Mouse (Mus musculus): Measurements from ENCODE around the gene Trim44. TPM values are rescaled to one million over a fixed set of nuclear protein-coding genes. Genes with fewer than 3 reads are reported as not detected.

The Trim44 gene
- polyA plus RNA-seq, 2 experiments, result 4.8 to 11.3 TPM

DNA sequence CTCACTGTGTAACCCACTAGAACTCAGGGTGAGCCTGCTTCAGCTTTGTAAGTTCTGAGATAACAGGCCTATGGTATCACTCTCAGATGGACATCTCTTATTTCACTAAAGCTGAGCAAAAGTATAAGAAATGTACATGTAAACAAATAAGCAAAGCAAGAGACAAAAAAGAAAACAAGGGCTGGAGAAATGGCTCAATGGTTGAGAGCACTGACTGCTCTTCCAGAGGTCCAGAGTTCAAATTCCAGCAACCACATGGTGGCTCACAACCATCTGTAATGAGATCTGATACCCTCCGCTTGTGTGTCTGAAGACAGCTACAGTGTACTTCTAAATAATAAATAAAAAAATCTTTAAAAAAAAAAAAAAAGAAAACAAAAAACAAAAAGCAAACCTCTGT is 29.2 kb downstream of the Trim44 start:
- Histone ChIP-seq H3K4me3 (ENCODE audit: insufficient read depth in 1 of 2, low read depth in 2 of 2, low read length in 2 of 2) (no peak overlapping the region), H3K27me3 (ENCODE audit: control insufficient read depth, insufficient read depth, low read length) (no peaks in the 10 kb centered on the region), H3K4me2 (ENCODE audit: low read depth) (no peak overlapping the region), H3K9me3 (ENCODE audit: control insufficient read depth, low read length) (no peaks in the 10 kb centered on the region), H3K27ac (no peak overlapping the region), H3K9ac (replicated peaks) (no peak overlapping the region), H3K4me1 (replicated peaks; ENCODE audit: control insufficient read depth in 2 of 2, insufficient read depth in 2 of 2, low read length in 1 of 2) (no peaks in the 10 kb centered on the region; a peak in 3 of 4 replicates), H3K36me3 (replicated peaks; ENCODE audit: control insufficient read depth, insufficient read depth, low read depth) (no peaks in the 10 kb centered on the region)
- no peak for ATAC-seq (ENCODE audit: insufficient read depth)
- 56% methylated on average over 1 of the region's 1 CpGs for WGBS (ENCODE audit: insufficient replicate concordance)
- TF ChIP-seq CTCF (IDR thresholded peaks at IDR 0.05; ENCODE audit: low read depth), result no peak
- no peak for TF ChIP-seq EP300 (IDR thresholded peaks at IDR 0.05; ENCODE audit: low read depth)
- no peak for DNase-seq (ENCODE audit: low read depth in 3 of 3, low spot score in 3 of 3)

DNA sequence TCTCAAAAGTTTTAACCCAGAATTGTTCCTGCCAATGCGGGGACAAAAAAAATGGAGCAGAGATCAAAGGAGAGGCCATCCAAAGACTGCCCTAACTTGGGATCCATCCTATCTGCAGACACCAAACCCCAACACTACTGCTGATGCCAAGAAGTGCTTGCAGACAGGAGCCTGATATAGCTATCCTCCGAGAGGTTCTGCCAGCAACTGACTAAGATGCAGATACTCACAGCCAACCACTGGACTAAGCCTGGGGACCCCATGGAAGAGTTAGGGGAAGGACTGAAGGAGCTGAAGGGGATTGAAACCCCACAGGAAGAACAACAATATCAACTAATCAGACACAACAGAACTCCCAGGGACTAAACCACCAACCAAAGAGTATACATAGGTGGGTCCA is 30.3 kb downstream of the Trim44 start:
- ATAC-seq (ENCODE audit: insufficient read depth) (no peak), DNase-seq (ENCODE audit: low read depth in 3 of 3, low spot score in 3 of 3) (no peak)
- no peak overlapping the region for H3K4me2 ChIP-seq (ENCODE audit: low read depth)
- WGBS (ENCODE audit: insufficient replicate concordance), result 81% methylated on average over 2 of the region's 2 CpGs
- no peak overlapping the region for H3K4me3 ChIP-seq (ENCODE audit: insufficient read depth in 1 of 2, low read depth in 2 of 2, low read length in 2 of 2)
- no peaks in the 10 kb centered on the region for H3K9me3 ChIP-seq (ENCODE audit: control insufficient read depth, low read length)
- no peaks in the 10 kb centered on the region for H3K36me3 ChIP-seq (replicated peaks; ENCODE audit: control insufficient read depth, insufficient read depth, low read depth)
- TF ChIP-seq EP300 (IDR thresholded peaks at IDR 0.05; ENCODE audit: low read depth) (no peak), CTCF (IDR thresholded peaks at IDR 0.05; ENCODE audit: low read depth) (no peak)
- no peaks in the 10 kb centered on the region; a peak in 2 of 4 replicates for H3K4me1 ChIP-seq (replicated peaks; ENCODE audit: control insufficient read depth in 2 of 2, insufficient read depth in 2 of 2, low read length in 1 of 2)
- no peaks in the 10 kb centered on the region for H3K27me3 ChIP-seq (ENCODE audit: control insufficient read depth, insufficient read depth, low read length)
- H3K9ac ChIP-seq (replicated peaks), result no peak overlapping the region
- H3K27ac ChIP-seq, result no peak overlapping the region

GRCm38 (mm10) chr2:102373406-102374105 is 34.1 kb downstream of the Trim44 start:
- H3K4me1 ChIP-seq (replicated peaks; ENCODE audit: control insufficient read depth in 2 of 2, insufficient read depth in 2 of 2, low read length in 1 of 2), result peaks cover 0 to under 1% of the 10 kb centered on the region in 2 experiments; a peak in 1 of 4 replicates
- H3K9me3 ChIP-seq (ENCODE audit: control insufficient read depth, low read length), result no peaks in the 10 kb centered on the region
- no peak overlapping the region for H3K4me2 ChIP-seq (ENCODE audit: low read depth)
- ATAC-seq (ENCODE audit: insufficient read depth) (no peak), DNase-seq (ENCODE audit: low read depth in 3 of 3, low spot score in 3 of 3) (no peak)
- no peak overlapping the region for H3K9ac ChIP-seq (replicated peaks)
- H3K4me3 ChIP-seq (ENCODE audit: insufficient read depth in 1 of 2, low read depth in 2 of 2, low read length in 2 of 2), result no peak overlapping the region
- no peaks in the 10 kb centered on the region for H3K27me3 ChIP-seq (ENCODE audit: control insufficient read depth, insufficient read depth, low read length)
- 47% methylated on average over 3 of the region's 3 CpGs for WGBS (ENCODE audit: insufficient replicate concordance)
- H3K36me3 ChIP-seq (replicated peaks; ENCODE audit: control insufficient read depth, insufficient read depth, low read depth), result no peaks in the 10 kb centered on the region; the same call in 1 of the 2 replicates
- no peak for TF ChIP-seq CTCF (IDR thresholded peaks at IDR 0.05; ENCODE audit: low read depth)
- TF ChIP-seq EP300 (IDR thresholded peaks at IDR 0.05; ENCODE audit: low read depth), result no peak
- H3K27ac ChIP-seq, result no peak overlapping the region

DNA sequence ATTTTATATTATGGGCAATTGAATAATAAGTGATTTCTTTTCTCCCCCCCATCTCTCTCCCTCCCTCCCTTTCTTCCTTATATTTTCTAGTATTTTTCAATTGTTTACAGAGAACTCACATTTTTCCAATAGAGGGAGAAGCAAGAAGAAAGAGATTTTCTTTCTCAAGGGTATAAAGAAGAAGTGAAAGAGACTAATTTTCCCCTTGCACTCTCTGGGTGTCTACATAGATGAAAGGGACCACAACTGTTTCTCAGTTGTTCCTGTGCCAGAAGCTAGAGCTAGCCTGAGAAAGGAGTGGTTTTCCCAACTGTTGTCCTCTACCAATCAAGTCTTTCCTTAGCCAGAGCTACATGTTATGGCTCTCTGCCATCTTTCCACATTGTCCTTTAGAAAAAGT is 34.9 kb downstream of the Trim44 start:
- H3K36me3 ChIP-seq (replicated peaks; ENCODE audit: control insufficient read depth, insufficient read depth, low read depth), result no peaks in the 10 kb centered on the region; the same call in 1 of the 2 replicates

GRCm38 (mm10) chr2:102371332-102371731 is 36.3 kb downstream of the Trim44 start:
- DNase-seq (ENCODE audit: low read depth in 3 of 3, low spot score in 3 of 3), result no peak
- H3K4me3 ChIP-seq (ENCODE audit: insufficient read depth in 1 of 2, low read depth in 2 of 2, low read length in 2 of 2), result no peak overlapping the region
- H3K27me3 ChIP-seq (ENCODE audit: control insufficient read depth, insufficient read depth, low read length), result no peaks in the 10 kb centered on the region
- H3K27ac ChIP-seq, result no peak overlapping the region
- peaks cover 12 to 16% of the 10 kb centered on the region in 2 experiments for H3K4me1 ChIP-seq (replicated peaks; ENCODE audit: control insufficient read depth in 2 of 2, insufficient read depth in 2 of 2, low read length in 1 of 2)
- H3K9me3 ChIP-seq (ENCODE audit: control insufficient read depth, low read length), result no peaks in the 10 kb centered on the region
- no peak overlapping the region for H3K9ac ChIP-seq (replicated peaks)
- ATAC-seq (ENCODE audit: insufficient read depth), result no peak
- H3K4me2 ChIP-seq (ENCODE audit: low read depth), result no peak overlapping the region
- H3K36me3 ChIP-seq (replicated peaks; ENCODE audit: control insufficient read depth, insufficient read depth, low read depth), result no peaks in the 10 kb centered on the region; the same call in 1 of the 2 replicates
- no peak for TF ChIP-seq EP300 (IDR thresholded peaks at IDR 0.05; ENCODE audit: low read depth)
- TF ChIP-seq CTCF (IDR thresholded peaks at IDR 0.05; ENCODE audit: low read depth), result no peak

More for the DNA sequence above, 34.9 kb downstream of the Trim44 start:
- H3K4me2 ChIP-seq (ENCODE audit: low read depth), result no peak overlapping the region
- H3K9ac ChIP-seq (replicated peaks), result no peak overlapping the region
- no peaks in the 10 kb centered on the region for H3K27me3 ChIP-seq (ENCODE audit: control insufficient read depth, insufficient read depth, low read length)
- H3K9me3 ChIP-seq (ENCODE audit: control insufficient read depth, low read length), result no peaks in the 10 kb centered on the region
- DNase-seq (ENCODE audit: low read depth in 3 of 3, low spot score in 3 of 3) (no peak), ATAC-seq (ENCODE audit: insufficient read depth) (no peak)
- TF ChIP-seq EP300 (IDR thresholded peaks at IDR 0.05; ENCODE audit: low read depth), result no peak
- TF ChIP-seq CTCF (IDR thresholded peaks at IDR 0.05; ENCODE audit: low read depth), result no peak
- H3K27ac ChIP-seq, result no peak overlapping the region
- H3K4me1 ChIP-seq (replicated peaks; ENCODE audit: control insufficient read depth in 2 of 2, insufficient read depth in 2 of 2, low read length in 1 of 2), result peaks cover 0 to 4% of the 10 kb centered on the region in 2 experiments; a peak in 3 of 4 replicates
- H3K4me3 ChIP-seq (ENCODE audit: insufficient read depth in 1 of 2, low read depth in 2 of 2, low read length in 2 of 2), result no peak overlapping the region
